Mouse (Mus musculus) E14TG2a.4 (cell line): Measurements from ENCODE around the gene Cnnm2.
"Not testable (repeated sequence)": the region's sequence is repeated elsewhere in the genome, so short reads cannot be mapped to it uniquely, and the experiment has no call there.

ENCODE experiments used
- CTCF ChIP-seq: conservative IDR thresholded peaks from 2 replicates; pipeline ENCODE4 v1.5.1; 2014; ENCODE audit warnings: low read length
- NANOG ChIP-seq: IDR thresholded peaks from 2 replicates; pipeline ENCODE4 v1.6.1; 2014; ENCODE audit warnings: borderline replicate concordance, low read length, mixed read lengths

DNA sequence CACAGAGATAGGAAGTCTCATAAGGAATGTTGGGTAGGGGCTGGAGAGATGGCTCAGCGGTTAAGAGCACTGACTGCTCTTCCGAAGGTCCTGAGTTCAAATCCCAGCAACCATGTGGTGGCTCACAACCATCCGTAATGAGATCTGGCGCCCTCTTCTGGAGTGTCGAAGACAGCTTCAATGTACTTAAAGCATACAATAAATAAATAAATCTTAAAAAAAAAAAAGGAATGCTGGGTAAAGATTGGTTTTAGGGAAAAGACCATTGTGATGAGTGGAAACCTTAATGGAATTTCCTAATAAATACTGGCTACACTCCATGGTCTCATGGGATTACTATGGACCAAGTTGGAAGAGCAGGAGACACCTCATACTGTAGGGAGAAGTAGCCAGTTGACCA is 28.7 kb upstream of the Cnnm2 start:
- TF ChIP-seq CTCF: peak; percentile 13; the same call in 1 of the 2 replicates
- TF ChIP-seq NANOG: not testable (repeated sequence)
